Mouse (Mus musculus) embryo, embryonic 10.5 days (tissue): ENCODE data around the gene Slc10a4.

ENCODE experiments used
- DNase-seq: peaks from one replicate; pipeline ENCODE4 v3.0.0-alpha.2; 2015; ENCODE audit warnings: low spot score

Slc10a4 gene

GRCm38 (mm10) chr5:73014745-73015144, 8.1 kb downstream of the Slc10a4 start:
- no peak for DNase-seq

- no peak for DNase-seq
These were observed 17.1 kb downstream of the Slc10a4 start for GRCm38 (mm10) chr5:73023801-73024200.

GRCm38 (mm10) chr5:73028646-73029045, 22.0 kb downstream of the Slc10a4 start:
- no peak for DNase-seq

GRCm38 (mm10) chr5:73032481-73032880, 25.8 kb downstream of the Slc10a4 start:
- DNase-seq = no peak

GRCm38 (mm10) chr5:73044055-73044454, 37.4 kb downstream of the Slc10a4 start:
- DNase-seq = no peak

GRCm38 (mm10) chr5:73047651-73048245, 41.1 kb downstream of the Slc10a4 start:
- DNase-seq = no peak

- no peak for DNase-seq
These were observed 47.2 kb downstream of the Slc10a4 start for GRCm38 (mm10) chr5:73053933-73054332.

- DNase-seq = peak; percentile 31
These were observed 49.8 kb downstream of the Slc10a4 start for GRCm38 (mm10) chr5:73056457-73056856.

- DNase-seq = no peak
These were observed 50.3 kb downstream of the Slc10a4 start for GRCm38 (mm10) chr5:73056937-73057336.

GRCm38 (mm10) chr5:73061506-73062155, 54.9 kb downstream of the Slc10a4 start:
- DNase-seq = no peak
